Comparison of ENCODE assay signal across 8 mouse cellular contexts in the genomic region with DNA sequence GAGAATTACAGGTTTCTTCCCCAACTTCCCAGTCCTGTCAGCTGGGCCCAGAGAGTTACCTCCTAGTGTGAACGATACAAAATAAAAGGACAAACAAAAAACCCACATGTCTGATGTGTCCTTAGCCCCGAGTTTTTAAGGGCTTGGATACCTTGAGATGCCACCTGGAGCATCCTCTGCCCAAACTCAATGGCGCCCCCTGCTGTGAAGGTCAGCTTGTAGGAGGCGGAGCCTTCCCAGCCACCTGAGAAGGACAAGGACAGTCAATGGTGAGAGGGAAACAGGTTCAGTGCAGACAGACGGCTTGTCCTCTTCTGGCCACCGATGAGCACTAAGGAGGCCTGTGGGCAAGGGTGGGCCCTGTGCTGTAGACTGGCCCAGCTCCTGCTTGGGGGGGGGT. TPM values are rescaled to one million over a fixed set of nuclear protein-coding genes. Genes with fewer than 3 reads are reported as not detected.
DNase-seq lines count a peak whose midpoint lies in the region; ATAC-seq and TF ChIP-seq lines count a peak whose summit lies in the region.

No protein-coding gene starts in this region.

- H3K9me3 ChIP-seq in heart, embryonic 12.5 days (replicated peaks), result no peaks in the 10 kb centered on the region
- no peaks in the 10 kb centered on the region for H3K9me3 ChIP-seq in MEL (replicated peaks; ENCODE audit: insufficient read depth, low read length)

- peak; percentile 68 for DNase-seq in heart, postnatal 4 days
- DNase-seq in 3T3-L1 (ENCODE audit: low read depth, low spot score) (peak; percentile 47), MEL (ENCODE audit: low read depth, low spot score) (peak; percentile 70)
- DNase-seq in layer of hippocampus, adult 8-10 months (ENCODE audit: low spot score in 2 of 2), result no peak

- 75% methylated on average over 6 of the region's 6 CpGs for WGBS in heart, embryonic 12.5 days
- 61% methylated on average over 6 of the region's 6 CpGs for WGBS in small intestine, adult 2 months

- no peak for ATAC-seq in heart, embryonic 12.5 days (ENCODE audit: insufficient number of reproducible peaks, low FRiP score)
- no peak for ATAC-seq in megakaryocyte-erythroid progenitor cell, adult 5-6 weeks (replicated peaks; ENCODE audit: low FRiP score, low TSS enrichment, poor library complexity, severe bottlenecking)

- no peak for TF ChIP-seq EP300 in MEL (IDR thresholded peaks at IDR 0.05; ENCODE audit: low read depth in 1 of 2, low read length in 2 of 2)

- peak; percentile 75 to 87 (median 79) for TF ChIP-seq CTCF in MEL (IDR thresholded peaks at IDR 0.05 in 2 of 3, conservative IDR thresholded peaks at IDR 0.05 in 1 of 3; ENCODE audit: control insufficient read depth in 1 of 3, insufficient read depth in 1 of 3, low read depth in 2 of 3, low read length in 3 of 3, poor library complexity in 1 of 3, severe bottlenecking in 1 of 3)
- TF ChIP-seq CTCF in embryonic fibroblast, embryonic 13.5 days (IDR thresholded peaks at IDR 0.05; ENCODE audit: borderline replicate concordance, insufficient read depth, low read length), result peak; percentile 48; the same call in 1 of the 2 replicates
- TF ChIP-seq CTCF in small intestine, adult 2 months (IDR thresholded peaks at IDR 0.05; ENCODE audit: extremely low read depth, insufficient read length, insufficient replicate concordance, low read depth, low read length), result peak; percentile 64; the same call in 1 of the 2 replicates

- H3K27me3 ChIP-seq in heart, embryonic 12.5 days (replicated peaks), result no peaks in the 10 kb centered on the region
- H3K27me3 ChIP-seq in MEL (ENCODE audit: control insufficient read depth in 1 of 2, insufficient read depth in 2 of 2, low read length in 2 of 2), result no peaks in the 10 kb centered on the region
- H3K27me3 ChIP-seq in small intestine, adult 2 months (ENCODE audit: control insufficient read depth, insufficient read depth, low read length), result no peaks in the 10 kb centered on the region

- H3K9ac ChIP-seq in heart, embryonic 12.5 days, result no peak overlapping the region
- no peak overlapping the region for H3K9ac ChIP-seq in MEL (ENCODE audit: control insufficient read depth, low read depth, low read length, poor library complexity, severe bottlenecking)

- no peak overlapping the region for H3K4me2 ChIP-seq in heart, embryonic 12.5 days

- H3K4me3 ChIP-seq in heart, embryonic 12.5 days, result no peak overlapping the region
- no peak overlapping the region for H3K4me3 ChIP-seq in MEL (ENCODE audit: control insufficient read depth in 1 of 2, insufficient read depth in 1 of 2, low read depth in 2 of 2, low read length in 2 of 2)
- no peak overlapping the region for H3K4me3 ChIP-seq in embryonic fibroblast, embryonic 13.5 days (ENCODE audit: insufficient read depth, low read length)
- H3K4me3 ChIP-seq in small intestine, adult 2 months (ENCODE audit: low read depth, low read length), result no peak overlapping the region

- H3K4me1 ChIP-seq in heart, embryonic 12.5 days (replicated peaks), result peaks cover 43% of the 10 kb centered on the region
- H3K4me1 ChIP-seq in MEL (ENCODE audit: control insufficient read depth in 1 of 2, insufficient read depth in 2 of 2, low read length in 2 of 2), result peaks cover 7 to 32% of the 10 kb centered on the region in 2 experiments
- H3K4me1 ChIP-seq in embryonic fibroblast, embryonic 13.5 days (ENCODE audit: control insufficient read depth, insufficient read depth, low read length), result peaks cover 2% of the 10 kb centered on the region; the same call in 1 of the 2 replicates
- peaks cover 21% of the 10 kb centered on the region for H3K4me1 ChIP-seq in small intestine, adult 2 months (ENCODE audit: control insufficient read depth, insufficient read depth, insufficient read length, low read length)

- H3K36me3 ChIP-seq in heart, embryonic 12.5 days, result peaks cover 62% of the 10 kb centered on the region
- peaks cover 0 to 30% of the 10 kb centered on the region in 2 experiments; a peak in 2 of 4 replicates for H3K36me3 ChIP-seq in MEL (ENCODE audit: control insufficient read depth in 1 of 2, insufficient read depth in 2 of 2, low read length in 2 of 2)
- peaks cover 52% of the 10 kb centered on the region for H3K36me3 ChIP-seq in small intestine, adult 2 months (ENCODE audit: control insufficient read depth, insufficient read depth, low read length)

- peak; percentile 35 for TF ChIP-seq RAD21 in MEL (IDR thresholded peaks at IDR 0.05; ENCODE audit: low read depth, low read length)

- no peak overlapping the region for H3K27ac ChIP-seq in heart, embryonic 12.5 days (ENCODE audit: poor library complexity, severe bottlenecking)
- H3K27ac ChIP-seq in MEL (ENCODE audit: control insufficient read depth, low read depth, low read length), result no peak overlapping the region
- H3K27ac ChIP-seq in embryonic fibroblast, embryonic 13.5 days (ENCODE audit: insufficient read depth, low read length), result no peak overlapping the region
- H3K27ac ChIP-seq in small intestine, adult 2 months (ENCODE audit: insufficient read depth, low read depth, low read length), result no peak overlapping the region

- H3K79me2 ChIP-seq in MEL (ENCODE audit: control insufficient read depth, insufficient read depth, low read length, poor library complexity), result peaks cover 21% of the 10 kb centered on the region

- no peak for TF ChIP-seq POLR2A in MEL (IDR thresholded peaks at IDR 0.05; ENCODE audit: control insufficient read depth in 1 of 2, insufficient read depth in 1 of 2, low read depth in 1 of 2, low read length in 2 of 2, poor library complexity in 1 of 2)
- no peak for TF ChIP-seq POLR2A in embryonic fibroblast, embryonic 13.5 days (IDR thresholded peaks at IDR 0.05; ENCODE audit: low read depth, low read length)
- TF ChIP-seq POLR2A in small intestine, adult 2 months (IDR thresholded peaks at IDR 0.05; ENCODE audit: low read depth, low read length), result no peak

RNA-seq across cellular contexts. Expression of a gene that starts 3.3 kb away (rescaled TPM):
- total RNA-seq in heart, postnatal 4 days (2021), result under 1 TPM; 0.88 to 0.95 TPM
- 2.2 and 2.5 TPM in 2 replicates for polyA plus RNA-seq in heart, embryonic 12.5 days (2016; fragmentation: Nextera tagmentation; extraction: Ambion mirVana)
- 146 and 176 TPM in 2 replicates for total RNA-seq in MEL (2012; rRNA removed)
- 100 to 1,000 TPM in 1 of 2 experiments, not detected in 1; 115 TPM for polyA plus RNA-seq in MEL (2012; ENCODE audit: insufficient read depth in 1 of 2, insufficient read length in 2 of 2, low read depth in 1 of 2, low replicate concordance in 2 of 2, missing spikeins in 1 of 2)
- polyA plus RNA-seq in embryonic fibroblast, embryonic 13.5 days (2011; ENCODE audit: insufficient read length, low read depth, missing spikeins), result not detected in 2 replicates
- polyA plus RNA-seq in small intestine, adult 2 months (2012; rRNA removed), result 5.8 and 7.1 TPM in 2 replicates
- total RNA-seq in layer of hippocampus, adult 8-10 months (2022), result 1 to 10 TPM; 1.5 to 3.6 (median 2.3) TPM
- total RNA-seq in megakaryocyte-erythroid progenitor cell, adult 5-6 weeks (2014; fragmentation: Nextera tagmentation), result 47.1 and 58.7 TPM in 2 replicates
- 24.8 and 36.3 TPM in 2 replicates for total RNA-seq in megakaryocyte-erythroid progenitor cell, adult 5-6 weeks (2017)

RNA-seq across cellular contexts. Expression of a gene that starts 5.7 kb away (rescaled TPM):
- 100 to 1,000 TPM; 107 TPM for total RNA-seq in heart, postnatal 4 days (2021)
- polyA plus RNA-seq in heart, embryonic 12.5 days (2016; fragmentation: Nextera tagmentation; extraction: Ambion mirVana), result 137 and 141 TPM in 2 replicates
- total RNA-seq in MEL (2012; rRNA removed), result 16.5 and 19.4 TPM in 2 replicates
- polyA plus RNA-seq in MEL (2012; ENCODE audit: insufficient read depth in 1 of 2, insufficient read length in 2 of 2, low read depth in 1 of 2, low replicate concordance in 2 of 2, missing spikeins in 1 of 2), result 10 to 100 TPM in 1 of 2 experiments, not detected in 1; 75.8 TPM
- polyA plus RNA-seq in embryonic fibroblast, embryonic 13.5 days (2011; ENCODE audit: insufficient read length, low read depth, missing spikeins), result 55.1 and 63.8 TPM in 2 replicates
- 139 and 334 TPM in 2 replicates for polyA plus RNA-seq in small intestine, adult 2 months (2012; rRNA removed)
- 100 to 1,000 TPM; 387 to 440 (median 429) TPM for total RNA-seq in layer of hippocampus, adult 8-10 months (2022)
- total RNA-seq in megakaryocyte-erythroid progenitor cell, adult 5-6 weeks (2014; fragmentation: Nextera tagmentation), result 57.6 and 94.8 TPM in 2 replicates
- 21.2 and 23.9 TPM in 2 replicates for total RNA-seq in megakaryocyte-erythroid progenitor cell, adult 5-6 weeks (2017)

RNA-seq across cellular contexts. Expression of a gene that starts 45.9 kb away (rescaled TPM):
- total RNA-seq in heart, postnatal 4 days (2021), result 10 to 100 TPM; 47.1 to 50.9 TPM
- 54.8 and 58.2 TPM in 2 replicates for polyA plus RNA-seq in heart, embryonic 12.5 days (2016; fragmentation: Nextera tagmentation; extraction: Ambion mirVana)
- 3.6 and 6.7 TPM in 2 replicates for total RNA-seq in MEL (2012; rRNA removed)
- 1 to 10 TPM in 1 of 2 experiments, not detected in 1; 5.6 TPM for polyA plus RNA-seq in MEL (2012; ENCODE audit: insufficient read depth in 1 of 2, insufficient read length in 2 of 2, low read depth in 1 of 2, low replicate concordance in 2 of 2, missing spikeins in 1 of 2)
- 21.5 and 25.1 TPM in 2 replicates for polyA plus RNA-seq in embryonic fibroblast, embryonic 13.5 days (2011; ENCODE audit: insufficient read length, low read depth, missing spikeins)
- 28.3 and 28.5 TPM in 2 replicates for polyA plus RNA-seq in small intestine, adult 2 months (2012; rRNA removed)
- 10 to 100 TPM in 1 of 4 experiments, 1 to 10 TPM in 3; 5.0 to 13.0 (median 8.2) TPM for total RNA-seq in layer of hippocampus, adult 8-10 months (2022)
- 8.7 and 12.2 TPM in 2 replicates for total RNA-seq in megakaryocyte-erythroid progenitor cell, adult 5-6 weeks (2014; fragmentation: Nextera tagmentation)
- total RNA-seq in megakaryocyte-erythroid progenitor cell, adult 5-6 weeks (2017), result 2.3 and 6.5 TPM in 2 replicates

RNA-seq across cellular contexts. Expression of a gene that starts 49.8 kb away (rescaled TPM):
- total RNA-seq in heart, postnatal 4 days (2021), result 1 to 10 TPM; 4.3 to 4.8 TPM
- polyA plus RNA-seq in heart, embryonic 12.5 days (2016; fragmentation: Nextera tagmentation; extraction: Ambion mirVana), result 4.7 and 4.9 TPM in 2 replicates
- total RNA-seq in MEL (2012; rRNA removed), result 8.2 and 8.8 TPM in 2 replicates
- 10 to 100 TPM in 1 of 2 experiments, not detected in 1; 10.7 TPM for polyA plus RNA-seq in MEL (2012; ENCODE audit: insufficient read depth in 1 of 2, insufficient read length in 2 of 2, low read depth in 1 of 2, low replicate concordance in 2 of 2, missing spikeins in 1 of 2)
- 2.8 and 2.9 TPM in 2 replicates for polyA plus RNA-seq in embryonic fibroblast, embryonic 13.5 days (2011; ENCODE audit: insufficient read length, low read depth, missing spikeins)
- 11.9 and 13.3 TPM in 2 replicates for polyA plus RNA-seq in small intestine, adult 2 months (2012; rRNA removed)
- total RNA-seq in layer of hippocampus, adult 8-10 months (2022), result 1 to 10 TPM; 7.2 to 10.0 (median 7.9) TPM
- 17.4 and 20.5 TPM in 2 replicates for total RNA-seq in megakaryocyte-erythroid progenitor cell, adult 5-6 weeks (2014; fragmentation: Nextera tagmentation)
- 8.2 and 8.3 TPM in 2 replicates for total RNA-seq in megakaryocyte-erythroid progenitor cell, adult 5-6 weeks (2017)

RNA-seq across cellular contexts. Expression of a gene that starts 51.0 kb away (rescaled TPM):
- total RNA-seq in heart, postnatal 4 days (2021), result 10 to 100 TPM; 22.3 to 25.0 TPM
- 31.8 and 32.3 TPM in 2 replicates for polyA plus RNA-seq in heart, embryonic 12.5 days (2016; fragmentation: Nextera tagmentation; extraction: Ambion mirVana)
- total RNA-seq in MEL (2012; rRNA removed), result 21.7 and 24.0 TPM in 2 replicates
- 10 to 100 TPM in 1 of 2 experiments, not detected in 1; 42.3 TPM for polyA plus RNA-seq in MEL (2012; ENCODE audit: insufficient read depth in 1 of 2, insufficient read length in 2 of 2, low read depth in 1 of 2, low replicate concordance in 2 of 2, missing spikeins in 1 of 2)
- 16.9 and 18.8 TPM in 2 replicates for polyA plus RNA-seq in embryonic fibroblast, embryonic 13.5 days (2011; ENCODE audit: insufficient read length, low read depth, missing spikeins)
- polyA plus RNA-seq in small intestine, adult 2 months (2012; rRNA removed), result 10.4 and 21.5 TPM in 2 replicates
- 10 to 100 TPM; 26.3 to 31.6 (median 28.2) TPM for total RNA-seq in layer of hippocampus, adult 8-10 months (2022)
- total RNA-seq in megakaryocyte-erythroid progenitor cell, adult 5-6 weeks (2014; fragmentation: Nextera tagmentation), result 27.0 and 53.0 TPM in 2 replicates
- 11.0 and 12.0 TPM in 2 replicates for total RNA-seq in megakaryocyte-erythroid progenitor cell, adult 5-6 weeks (2017)

Comparison
In these comparisons a context has a peak if more than half of its experiments do, and no peak if none do; other contexts are left out.
1. DNase-seq: peak in heart, postnatal 4 days (single experiment), 3T3-L1 (single experiment) and MEL (single experiment); none in layer of hippocampus, adult 8-10 months (0 of 2).
2. RNA of a gene that starts 3.3 kb away (total RNA-seq): 146 to 176 TPM in MEL and 24.8 to 58.7 TPM in megakaryocyte-erythroid progenitor cell, adult 5-6 weeks; 1.5 to 3.6 TPM in layer of hippocampus, adult 8-10 months and 0.88 to 0.95 TPM in heart, postnatal 4 days; every median in the first group is over 4 times any median in the second.
3. Peak in every context shown above with its lines, with median percentiles within 50 percentile points of each other: CTCF ChIP-seq.